Mouse (Mus musculus): ENCODE measurements at regions not wholly inside any gene's neighbourhood (a gene's known extent, or its start where the extent isn't known, plus 50 kb on each side); places are given as distances from the start of the nearest gene placed in this dataset.

- Histone ChIP-seq H3K27me3 (replicated peaks) (no peaks in the 10 kb centered on the region), H3K27ac (no peak overlapping the region), H3K9ac (no peak overlapping the region), H3K9me3 (no peaks in the 10 kb centered on the region), H3K4me2 (replicated peaks) (no peak overlapping the region), H3K4me1 (replicated peaks) (no peaks in the 10 kb centered on the region), H3K36me3 (no peaks in the 10 kb centered on the region), H3K4me3 (replicated peaks) (no peak overlapping the region)
- 78% methylated on average over 3 of the region's 3 CpGs for WGBS
- ATAC-seq = no peak
These were observed 241.5 kb upstream of the Trib2 start for GRCm38 (mm10) chr12:16058255-16058654.

- Histone ChIP-seq H3K4me1 (replicated peaks) (no peaks in the 10 kb centered on the region), H3K4me3 (replicated peaks) (no peak overlapping the region), H3K36me3 (no peaks in the 10 kb centered on the region), H3K27ac (no peak overlapping the region), H3K27me3 (replicated peaks) (no peaks in the 10 kb centered on the region), H3K9ac (no peak overlapping the region), H3K4me2 (replicated peaks) (no peak overlapping the region), H3K9me3 (no peaks in the 10 kb centered on the region)
- WGBS = 74% methylated on average over 2 of the region's 2 CpGs
- no peak for ATAC-seq
These were observed 240.1 kb upstream of the Trib2 start for GRCm38 (mm10) chr12:16056831-16057230.

- no peak overlapping the region for H3K27ac ChIP-seq
- H3K9ac ChIP-seq = no peak overlapping the region
- no peak for ATAC-seq
- no peaks in the 10 kb centered on the region for H3K36me3 ChIP-seq
- 54% methylated on average over 1 of the region's 1 CpGs for WGBS
- no peaks in the 10 kb centered on the region for H3K9me3 ChIP-seq
- no peak overlapping the region for H3K4me2 ChIP-seq (replicated peaks)
- no peak overlapping the region for H3K4me3 ChIP-seq (replicated peaks)
- no peaks in the 10 kb centered on the region for H3K4me1 ChIP-seq (replicated peaks)
- no peaks in the 10 kb centered on the region for H3K27me3 ChIP-seq (replicated peaks)
These were observed 239.5 kb upstream of the Trib2 start for GRCm38 (mm10) chr12:16056216-16056615.

- WGBS = 90% methylated on average over 2 of the region's 2 CpGs
- Histone ChIP-seq H3K9ac (no peak overlapping the region), H3K36me3 (no peaks in the 10 kb centered on the region), H3K4me1 (replicated peaks) (no peaks in the 10 kb centered on the region), H3K27me3 (replicated peaks) (no peaks in the 10 kb centered on the region), H3K4me2 (replicated peaks) (no peak overlapping the region), H3K9me3 (no peaks in the 10 kb centered on the region), H3K4me3 (replicated peaks) (no peak overlapping the region), H3K27ac (no peak overlapping the region)
- ATAC-seq = no peak
These were observed 237.9 kb upstream of the Trib2 start for GRCm38 (mm10) chr12:16054591-16054990.

- no peaks in the 10 kb centered on the region for H3K9me3 ChIP-seq
- no peaks in the 10 kb centered on the region for H3K36me3 ChIP-seq
- no peak overlapping the region for H3K4me2 ChIP-seq (replicated peaks)
- H3K9ac ChIP-seq = no peak overlapping the region
- no peak overlapping the region for H3K4me3 ChIP-seq (replicated peaks)
- H3K4me1 ChIP-seq (replicated peaks) = no peaks in the 10 kb centered on the region
- H3K27me3 ChIP-seq (replicated peaks) = no peaks in the 10 kb centered on the region
- no peak for ATAC-seq
- 59% methylated on average over 3 of the region's 3 CpGs for WGBS
- H3K27ac ChIP-seq = no peak overlapping the region
These were observed 237.0 kb upstream of the Trib2 start for GRCm38 (mm10) chr12:16053735-16054134.

GRCm38 (mm10) chr12:16052998-16053397 is 236.3 kb upstream of the Trib2 start:
- 71% methylated on average over 1 of the region's 1 CpGs for WGBS
- H3K27ac ChIP-seq = no peak overlapping the region
- H3K4me3 ChIP-seq (replicated peaks) = no peak overlapping the region
- no peaks in the 10 kb centered on the region for H3K27me3 ChIP-seq (replicated peaks)
- H3K4me2 ChIP-seq (replicated peaks) = no peak overlapping the region
- H3K9ac ChIP-seq = no peak overlapping the region
- H3K9me3 ChIP-seq = no peaks in the 10 kb centered on the region
- H3K4me1 ChIP-seq (replicated peaks) = no peaks in the 10 kb centered on the region
- no peaks in the 10 kb centered on the region for H3K36me3 ChIP-seq
- no peak for ATAC-seq

- 81% methylated on average over 3 of the region's 3 CpGs for WGBS
- no peak overlapping the region for H3K27ac ChIP-seq
- H3K9ac ChIP-seq = no peak overlapping the region
- no peak for ATAC-seq
- H3K4me3 ChIP-seq (replicated peaks) = no peak overlapping the region
- H3K9me3 ChIP-seq = no peaks in the 10 kb centered on the region
- H3K4me1 ChIP-seq (replicated peaks) = no peaks in the 10 kb centered on the region
- H3K27me3 ChIP-seq (replicated peaks) = no peaks in the 10 kb centered on the region
- H3K36me3 ChIP-seq = no peaks in the 10 kb centered on the region
- H3K4me2 ChIP-seq (replicated peaks) = no peak overlapping the region
These were observed 235.6 kb upstream of the Trib2 start for GRCm38 (mm10) chr12:16052353-16052752.

GRCm38 (mm10) chr12:16051439-16051838 is 234.7 kb upstream of the Trib2 start:
- Histone ChIP-seq H3K4me1 (replicated peaks) (no peaks in the 10 kb centered on the region), H3K27ac (no peak overlapping the region), H3K9ac (no peak overlapping the region), H3K4me3 (replicated peaks) (no peak overlapping the region), H3K36me3 (no peaks in the 10 kb centered on the region), H3K9me3 (no peaks in the 10 kb centered on the region), H3K4me2 (replicated peaks) (no peak overlapping the region), H3K27me3 (replicated peaks) (no peaks in the 10 kb centered on the region)
- ATAC-seq = no peak
- WGBS = 92% methylated on average over 2 of the region's 2 CpGs

- H3K4me2 ChIP-seq (replicated peaks) = no peak overlapping the region
- no peak overlapping the region for H3K27ac ChIP-seq
- no peak for ATAC-seq
- H3K4me1 ChIP-seq (replicated peaks) = no peaks in the 10 kb centered on the region
- no peak overlapping the region for H3K4me3 ChIP-seq (replicated peaks)
- H3K9me3 ChIP-seq = no peaks in the 10 kb centered on the region
- H3K36me3 ChIP-seq = no peaks in the 10 kb centered on the region
- no peak overlapping the region for H3K9ac ChIP-seq
- 83% methylated on average over 4 of the region's 4 CpGs for WGBS
- H3K27me3 ChIP-seq (replicated peaks) = no peaks in the 10 kb centered on the region
These were observed 232.8 kb upstream of the Trib2 start for GRCm38 (mm10) chr12:16049545-16049944.

GRCm38 (mm10) chr12:16046643-16047042 is 229.9 kb upstream of the Trib2 start:
- ATAC-seq = no peak
- H3K4me1 ChIP-seq (replicated peaks) = no peaks in the 10 kb centered on the region
- no peak overlapping the region for H3K4me3 ChIP-seq (replicated peaks)
- no peak overlapping the region for H3K27ac ChIP-seq
- 47% methylated on average over 1 of the region's 1 CpGs for WGBS
- no peaks in the 10 kb centered on the region for H3K36me3 ChIP-seq
- H3K27me3 ChIP-seq (replicated peaks) = no peaks in the 10 kb centered on the region
- no peaks in the 10 kb centered on the region for H3K9me3 ChIP-seq
- no peak overlapping the region for H3K9ac ChIP-seq
- no peak overlapping the region for H3K4me2 ChIP-seq (replicated peaks)

- Histone ChIP-seq H3K27ac (no peak overlapping the region), H3K36me3 (no peaks in the 10 kb centered on the region), H3K4me2 (replicated peaks) (no peak overlapping the region), H3K9ac (no peak overlapping the region), H3K9me3 (no peaks in the 10 kb centered on the region), H3K4me1 (replicated peaks) (no peaks in the 10 kb centered on the region), H3K4me3 (replicated peaks) (no peak overlapping the region), H3K27me3 (replicated peaks) (no peaks in the 10 kb centered on the region)
- WGBS = 46% methylated on average over 5 of the region's 5 CpGs
- peak; percentile 23; the same call in 1 of the 2 replicates for ATAC-seq
These were observed 229.2 kb upstream of the Trib2 start for GRCm38 (mm10) chr12:16045791-16046494.

- H3K36me3 ChIP-seq = no peaks in the 10 kb centered on the region
- no peaks in the 10 kb centered on the region for H3K27me3 ChIP-seq (replicated peaks)
- H3K4me3 ChIP-seq (replicated peaks) = no peak overlapping the region
- no peaks in the 10 kb centered on the region for H3K9me3 ChIP-seq
- no peak overlapping the region for H3K9ac ChIP-seq
- 71% methylated on average over 8 of the region's 8 CpGs for WGBS
- no peak for ATAC-seq
- no peaks in the 10 kb centered on the region for H3K4me1 ChIP-seq (replicated peaks)
- H3K27ac ChIP-seq = no peak overlapping the region
- H3K4me2 ChIP-seq (replicated peaks) = no peak overlapping the region
These were observed 226.9 kb upstream of the Trib2 start for GRCm38 (mm10) chr12:16043466-16044214.

- Histone ChIP-seq H3K27ac (no peak overlapping the region), H3K4me1 (replicated peaks) (no peaks in the 10 kb centered on the region), H3K4me3 (replicated peaks) (no peak overlapping the region), H3K27me3 (replicated peaks) (no peaks in the 10 kb centered on the region), H3K9me3 (no peaks in the 10 kb centered on the region), H3K9ac (no peak overlapping the region), H3K4me2 (replicated peaks) (no peak overlapping the region), H3K36me3 (no peaks in the 10 kb centered on the region)
- no peak for ATAC-seq
- WGBS = 78% methylated on average over 1 of the region's 1 CpGs
These were observed 225.6 kb upstream of the Trib2 start for GRCm38 (mm10) chr12:16042362-16042761.
